Mouse (Mus musculus) heart, adult 8-10 months (tissue): ENCODE results near the gene Phykpl. TPM values are rescaled to one million over a fixed set of nuclear protein-coding genes. Genes with fewer than 3 reads are reported as not detected.
"Not testable (repeated sequence)": the region's sequence is repeated elsewhere in the genome, so short reads cannot be mapped to it uniquely, and the experiment has no call there.

Source experiments
- DNase-seq: peaks from one replicate; pipeline ENCODE4 v3.0.0; 2022; ENCODE audit warnings: low spot score
- total RNA-seq, 4 experiments: library from RNA; stranded (reverse); gene quantifications; 2 replicates each; pipeline ENCODE4 v1.2.4; 2022

Phykpl gene
- total RNA-seq, 4 experiments from 2014 or later, result 8.5 to 9.6 (median 8.9) TPM

GRCm38 (mm10) chr11:51586411-51586810, 1.9 kb downstream of the Phykpl start:
- DNase-seq, result no peak

- no peak for DNase-seq
Observed at GRCm38 (mm10) chr11:51587059-51587458, 2.5 kb downstream of the Phykpl start.

- DNase-seq, result no peak
Observed at GRCm38 (mm10) chr11:51588833-51589232, 4.3 kb downstream of the Phykpl start.

- DNase-seq, result no peak
Observed at GRCm38 (mm10) chr11:51590002-51590401, 5.4 kb downstream of the Phykpl start.

GRCm38 (mm10) chr11:51591168-51591567, 6.6 kb downstream of the Phykpl start:
- DNase-seq, result no peak

GRCm38 (mm10) chr11:51591915-51592314, 7.4 kb downstream of the Phykpl start:
- DNase-seq, result no peak

- DNase-seq, result no peak
Observed at GRCm38 (mm10) chr11:51593368-51593767, 8.8 kb downstream of the Phykpl start.

GRCm38 (mm10) chr11:51593849-51594248, 9.3 kb downstream of the Phykpl start:
- no peak for DNase-seq

- no peak for DNase-seq
Observed at GRCm38 (mm10) chr11:51594715-51595350, 10.3 kb downstream of the Phykpl start.

GRCm38 (mm10) chr11:51595459-51596083, 11.0 kb downstream of the Phykpl start:
- no peak for DNase-seq

GRCm38 (mm10) chr11:51597553-51597952, 13.0 kb downstream of the Phykpl start:
- no peak for DNase-seq

GRCm38 (mm10) chr11:51602253-51602652, 17.7 kb downstream of the Phykpl start:
- DNase-seq, result no peak

- DNase-seq, result peak; percentile 89
Observed at GRCm38 (mm10) chr11:51605602-51606446, 21.3 kb downstream of the Phykpl start.

- DNase-seq, result peak; percentile 98
Observed at GRCm38 (mm10) chr11:51606447-51607095, 22.0 kb downstream of the Phykpl start, which contains the start of gene Hnrnpab. TSS of gene Hnrnpab (minus strand) at chr11:51606847.

GRCm38 (mm10) chr11:51607096-51607738, 22.7 kb downstream of the Phykpl start:
- DNase-seq, result no peak

- no peak for DNase-seq
Observed at GRCm38 (mm10) chr11:51609266-51609909, 24.8 kb downstream of the Phykpl start.

GRCm38 (mm10) chr11:51609940-51610339, 25.4 kb downstream of the Phykpl start:
- DNase-seq, result not testable (repeated sequence)

GRCm38 (mm10) chr11:51614256-51614655, 29.7 kb downstream of the Phykpl start:
- DNase-seq, result no peak

GRCm38 (mm10) chr11:51615129-51615528, 30.6 kb downstream of the Phykpl start:
- DNase-seq, result peak; percentile 20

- peak; percentile 84 for DNase-seq
Observed at GRCm38 (mm10) chr11:51615601-51616000, 31.0 kb downstream of the Phykpl start.

- not testable (repeated sequence) for DNase-seq
Observed at GRCm38 (mm10) chr11:51616113-51616512, 31.6 kb downstream of the Phykpl start.
